Mouse (Mus musculus) G1E-ER4 (cell line): ENCODE results near the gene Fam189a2. TPM values are rescaled to one million over a fixed set of nuclear protein-coding genes. Genes with fewer than 3 reads are reported as not detected.

Experiments used
- GATA1 ChIP-seq: IDR thresholded peaks from one replicate; pipeline ENCODE4 v1.8.0; 2012; ENCODE audit warnings: low read length, inconsistent platforms
- polyA plus RNA-seq: library from polyadenylated mRNA; stranded (reverse); fragments of >175 nt; gene quantifications from 2 replicates; pipeline ENCODE4 v1.2.3, GENCODE M21; 2012

Gene Fam189a2
- polyA plus RNA-seq, 1 experiment: not detected

- TF ChIP-seq GATA1: no peak
Measured at GRCm38 (mm10) chr19:23941422-23941949, 89.3 kb downstream of the Fam189a2 start.

- no peak for TF ChIP-seq GATA1
Measured at GRCm38 (mm10) chr19:23930826-23931225, 100.0 kb downstream of the Fam189a2 start.

GRCm38 (mm10) chr19:23925541-23925940 lies 105.3 kb downstream of the Fam189a2 start:
- TF ChIP-seq GATA1: no peak

- no peak for TF ChIP-seq GATA1
Measured at GRCm38 (mm10) chr19:23924791-23925190, 106.0 kb downstream of the Fam189a2 start.

- TF ChIP-seq GATA1: no peak
Measured at GRCm38 (mm10) chr19:23924057-23924456, 106.8 kb downstream of the Fam189a2 start.

Other genes starting within 250 kb of the Fam189a2 start
- gene Tjp2, start 194.0 kb upstream of the Fam189a2 start, polyA plus RNA-seq: 0.02 TPM in 2 replicates
- gene Fxn, start 249.6 kb upstream of the Fam189a2 start, polyA plus RNA-seq: 169 and 231 TPM in 2 replicates